Mouse (Mus musculus) intestine, postnatal 0 days (tissue): ENCODE measurements around the gene Slco2a1. TPM values are rescaled to one million over a fixed set of nuclear protein-coding genes. Genes with fewer than 3 reads are reported as not detected.
A peak's percentile ranks its signal among the peaks of the same experiment; 100 is the strongest.

Source experiments
- ATAC-seq: fragments of 200-750 bp; cut with Nextera tagmentation; 2 replicates; pipeline ENCODE4 v1.8.0; 2017; ENCODE audit warnings: mild to moderate bottlenecking, moderate TSS enrichment, moderate library complexity
- H3K27ac ChIP-seq: fragments of 300-500 bp; sonication (generic); 2 replicates; pipeline ENCODE4 v1.5.1; 2014; ENCODE audit warnings: mild to moderate bottlenecking, low read depth, low read length, moderate library complexity
- H3K27me3 ChIP-seq: fragments of 300-500 bp; sonication (generic); replicated peaks from 2 replicates; pipeline ENCODE4 v1.6.1; 2014; ENCODE audit warnings: low read length, mixed read lengths; ENCODE audit not compliant: control insufficient read depth, insufficient read depth
- H3K36me3 ChIP-seq: fragments of 300-500 bp; sonication (generic); 2 replicates; pipeline ENCODE4 v1.6.1; 2014; ENCODE audit warnings: mild to moderate bottlenecking, moderate library complexity; ENCODE audit not compliant: control insufficient read depth, insufficient read depth
- H3K4me1 ChIP-seq: fragments of 300-500 bp; sonication (generic); replicated peaks from 2 replicates; pipeline ENCODE4 v1.6.1; 2014; ENCODE audit warnings: antibody characterized with exemption, low read length, mixed read lengths; ENCODE audit not compliant: control insufficient read depth, insufficient read depth
- H3K4me2 ChIP-seq: fragments of 300-500 bp; sonication (generic); replicated peaks from 2 replicates; pipeline ENCODE4 v1.6.1; 2014; ENCODE audit warnings: low read depth, mild to moderate bottlenecking, moderate library complexity
- H3K4me3 ChIP-seq: fragments of 300-500 bp; sonication (generic); 2 replicates; pipeline ENCODE4 v1.5.1; 2014; ENCODE audit warnings: low read depth, low read length
- H3K9ac ChIP-seq: fragments of 300-500 bp; sonication (generic); 2 replicates; pipeline ENCODE4 v1.6.1; 2014; ENCODE audit warnings: mild to moderate bottlenecking, low read depth, low read length
- H3K9me3 ChIP-seq: fragments of 300-500 bp; sonication (generic); 2 replicates; pipeline ENCODE4 v1.6.1; 2016; ENCODE audit warnings: mixed run types; ENCODE audit not compliant: control insufficient read depth
- CTCF ChIP-seq: sonication (generic); IDR thresholded peaks from 2 replicates; pipeline ENCODE4 v1.5.1; 2016; ENCODE audit warnings: low read depth, mild to moderate bottlenecking, control low read depth, antibody characterized with exemption, moderate library complexity
- WGBS: fragments of 180-500 bp; shearing (Covaris S2); extraction: QIAGEN DNeasy Blood & Tissue Kit; methylation state at CpG from one replicate; pipeline ENCODE4 v1.1.7; 2014; 5-methylcytosine and 5-hydroxymethylcytosine counted together
- polyA plus RNA-seq: library from polyadenylated mRNA; unstranded; fragments of >200 nt; fragmentation: Nextera tagmentation; extraction: Ambion mirVana; gene quantifications from 2 replicates; pipeline ENCODE4 v1.2.1, GENCODE M21; 2015

The Slco2a1 gene
- polyA plus RNA-seq, 1 experiment from 2014 or later, result 45.9 TPM

DNA sequence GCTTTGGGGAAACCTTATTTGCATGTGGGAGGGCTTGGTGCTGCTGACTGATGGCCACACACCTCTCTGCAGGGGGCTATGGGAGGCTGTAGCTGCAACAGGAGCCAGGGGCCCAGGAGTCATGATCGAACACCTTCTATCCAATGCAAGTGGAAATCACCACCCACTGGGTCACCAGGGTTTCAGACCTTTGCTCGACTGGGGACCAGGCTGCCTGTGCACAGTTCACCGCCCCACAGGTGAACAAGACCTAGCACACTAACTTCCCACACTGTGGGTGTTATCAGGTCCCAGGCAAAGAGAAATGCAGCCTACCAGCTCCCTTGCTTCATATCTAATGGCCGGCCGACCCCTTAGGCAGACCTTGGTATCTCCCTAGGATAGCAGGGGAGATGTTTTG lies 8.1 kb upstream of the Slco2a1 start:
- Histone ChIP-seq H3K4me1 (no peaks in the 10 kb centered on the region; the same call in 1 of the 2 replicates), H3K9ac (no peak overlapping the region), H3K27ac (no peak overlapping the region), H3K4me3 (no peak overlapping the region), H3K4me2 (no peak overlapping the region), H3K27me3 (no peaks in the 10 kb centered on the region), H3K36me3 (no peaks in the 10 kb centered on the region), H3K9me3 (no peaks in the 10 kb centered on the region)
- 65% methylated on average over 5 of the region's 5 CpGs for WGBS
- ATAC-seq, result peak; percentile 52; the same call in 1 of the 2 replicates
- TF ChIP-seq CTCF, result no peak

DNA sequence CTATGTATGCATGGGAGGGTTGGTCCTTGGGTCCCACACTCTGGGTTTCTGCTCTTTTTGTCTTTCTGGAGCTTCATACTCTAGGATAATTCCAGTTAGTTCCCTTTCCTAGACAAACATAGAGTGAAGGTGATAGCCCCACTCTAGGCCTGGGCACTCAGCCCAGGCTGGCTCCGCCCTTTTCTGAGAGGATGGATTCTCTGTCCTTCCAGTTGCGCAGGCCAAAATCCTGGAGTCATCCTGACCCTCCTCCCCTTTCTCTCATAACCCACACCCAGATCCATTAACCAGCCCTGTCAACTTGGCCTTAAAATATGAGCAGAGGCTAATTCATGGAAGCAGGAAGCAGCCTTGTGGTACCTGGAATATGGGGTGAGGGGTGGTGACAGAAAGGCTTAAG lies 6.7 kb upstream of the Slco2a1 start:
- no peak for TF ChIP-seq CTCF
- Histone ChIP-seq H3K27me3 (no peaks in the 10 kb centered on the region), H3K27ac (no peak overlapping the region), H3K36me3 (no peaks in the 10 kb centered on the region), H3K9me3 (no peaks in the 10 kb centered on the region), H3K4me2 (no peak overlapping the region), H3K4me3 (no peak overlapping the region), H3K9ac (no peak overlapping the region), H3K4me1 (no peaks in the 10 kb centered on the region; the same call in 1 of the 2 replicates)
- 90% methylated on average over 2 of the region's 2 CpGs for WGBS
- no peak for ATAC-seq

DNA sequence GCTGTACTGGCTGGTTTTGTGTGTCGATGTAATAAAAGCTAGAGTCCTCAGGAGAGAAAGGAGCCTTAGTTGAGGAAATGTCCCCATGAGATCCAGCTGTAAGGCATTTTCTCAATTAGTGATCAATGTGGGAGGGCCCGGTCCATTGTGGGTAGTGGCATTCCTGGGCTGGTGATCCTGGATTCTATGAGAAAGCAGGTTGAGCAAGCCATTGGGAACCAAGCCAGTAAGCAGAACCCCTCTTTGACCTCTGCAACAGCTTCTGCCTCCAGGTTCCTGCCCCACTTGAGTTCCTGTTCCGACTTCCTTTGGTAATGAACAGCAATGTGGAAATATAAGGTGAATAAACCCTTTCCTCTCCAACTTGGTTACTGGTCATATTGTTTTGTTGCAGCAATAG lies 6.1 kb upstream of the Slco2a1 start:
- ATAC-seq, result no peak
- no peaks in the 10 kb centered on the region for H3K27me3 ChIP-seq
- 81% methylated on average over 3 of the region's 3 CpGs for WGBS
- H3K9me3 ChIP-seq, result no peaks in the 10 kb centered on the region
- no peak overlapping the region for H3K9ac ChIP-seq
- H3K4me3 ChIP-seq, result no peak overlapping the region
- H3K4me1 ChIP-seq, result no peaks in the 10 kb centered on the region; the same call in 1 of the 2 replicates
- no peak overlapping the region for H3K4me2 ChIP-seq
- H3K27ac ChIP-seq, result no peak overlapping the region
- H3K36me3 ChIP-seq, result no peaks in the 10 kb centered on the region
- no peak for TF ChIP-seq CTCF

DNA sequence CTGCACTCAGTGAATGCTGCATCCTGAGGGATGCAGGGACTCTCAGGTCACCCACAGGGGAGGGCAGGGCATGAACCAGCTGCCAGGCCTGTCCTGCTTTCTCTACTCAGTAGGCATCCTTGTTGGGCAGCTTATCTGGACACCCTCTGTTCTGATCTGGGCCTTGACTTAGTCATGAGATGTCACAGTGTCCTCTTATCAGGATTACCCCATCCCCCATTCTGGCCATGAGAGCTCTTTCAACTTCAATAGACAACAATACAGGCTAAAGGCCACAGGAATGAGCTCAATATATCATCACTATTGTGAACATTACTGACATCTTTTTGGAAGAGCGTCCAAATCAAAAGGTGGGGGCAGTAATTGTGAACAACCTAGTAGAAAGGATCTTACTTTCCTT lies 3.4 kb upstream of the Slco2a1 start:
- TF ChIP-seq CTCF, result no peak
- H3K27ac ChIP-seq, result no peak overlapping the region
- H3K4me1 ChIP-seq, result no peaks in the 10 kb centered on the region; the same call in 1 of the 2 replicates
- ATAC-seq, result no peak
- no peaks in the 10 kb centered on the region for H3K27me3 ChIP-seq
- H3K4me2 ChIP-seq, result no peak overlapping the region
- no peak overlapping the region for H3K9ac ChIP-seq
- no peaks in the 10 kb centered on the region for H3K36me3 ChIP-seq
- WGBS, result 70% methylated on average over 1 of the region's 1 CpGs
- H3K9me3 ChIP-seq, result no peaks in the 10 kb centered on the region
- no peak overlapping the region for H3K4me3 ChIP-seq

DNA sequence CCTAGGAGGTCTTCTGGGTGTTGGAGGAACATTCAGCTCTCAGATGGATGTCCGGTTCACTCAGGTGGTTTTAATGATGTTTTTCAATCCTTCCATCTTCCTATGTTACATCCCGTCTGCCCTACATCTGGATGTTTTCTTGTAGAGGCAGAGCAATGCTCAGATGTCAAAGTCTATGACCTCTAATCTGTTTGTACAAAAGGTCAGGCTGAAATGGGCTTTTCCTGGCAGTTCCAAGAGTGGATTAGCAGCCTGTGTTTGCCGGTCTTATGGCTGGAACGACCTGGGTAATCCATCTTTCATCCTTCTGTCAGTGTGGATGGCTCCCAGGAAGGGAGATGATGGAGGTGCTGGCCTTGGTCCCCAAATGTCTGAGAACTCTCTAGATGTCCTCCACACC lies 2.6 kb upstream of the Slco2a1 start:
- Histone ChIP-seq H3K4me2 (no peak overlapping the region), H3K4me3 (no peak overlapping the region), H3K4me1 (no peaks in the 10 kb centered on the region), H3K27me3 (no peaks in the 10 kb centered on the region), H3K9me3 (no peaks in the 10 kb centered on the region), H3K36me3 (no peaks in the 10 kb centered on the region), H3K9ac (no peak overlapping the region), H3K27ac (no peak overlapping the region)
- ATAC-seq, result no peak
- no peak for TF ChIP-seq CTCF
- WGBS, result 36% methylated on average over 4 of the region's 4 CpGs

DNA sequence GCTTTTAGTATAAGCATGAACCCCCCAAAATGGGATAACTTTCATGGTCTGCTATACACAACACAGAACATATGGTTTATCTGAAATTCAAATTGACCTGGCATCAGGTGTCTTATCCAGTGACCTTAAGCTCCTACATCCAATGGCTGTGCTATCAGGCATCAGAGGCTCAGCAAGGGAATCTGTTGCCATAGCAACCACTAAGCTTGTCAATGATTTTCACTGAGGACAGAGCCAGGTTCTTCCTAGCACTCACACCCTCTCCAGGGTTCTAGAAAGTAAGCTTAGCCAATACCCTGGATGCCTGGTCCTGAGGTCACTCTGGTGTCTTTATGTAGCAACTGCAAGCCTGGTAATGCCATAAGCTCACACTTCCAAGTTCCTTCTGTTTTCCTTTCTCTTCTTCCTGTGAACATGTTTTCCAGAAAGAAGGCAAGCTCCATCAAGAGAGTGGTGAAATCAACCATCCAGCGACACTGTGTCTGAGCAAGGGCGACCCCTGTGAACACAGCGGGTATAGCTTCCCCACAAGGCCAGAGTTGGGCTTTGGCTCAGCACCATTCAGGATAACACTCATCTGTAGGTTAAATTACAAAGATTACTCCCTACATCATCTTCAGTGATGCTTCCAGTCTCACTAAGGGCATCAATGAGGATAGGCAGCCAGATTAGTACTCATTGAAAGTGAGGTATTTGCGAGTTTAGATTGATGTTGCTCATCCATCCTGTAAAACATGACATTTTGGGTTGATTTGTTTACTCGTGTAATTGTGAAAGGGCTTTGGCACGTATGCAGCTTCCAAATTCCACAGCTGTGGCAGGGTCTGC lies 2.0 kb downstream of the Slco2a1 start:
- peak; percentile 52 for TF ChIP-seq CTCF
- ATAC-seq, result no peak
- Histone ChIP-seq H3K36me3 (no peaks in the 10 kb centered on the region), H3K9ac (no peak overlapping the region), H3K4me3 (no peak overlapping the region), H3K4me1 (no peaks in the 10 kb centered on the region; the same call in 1 of the 2 replicates), H3K27me3 (no peaks in the 10 kb centered on the region), H3K4me2 (no peak overlapping the region), H3K27ac (no peak overlapping the region), H3K9me3 (no peaks in the 10 kb centered on the region)
- WGBS, result 51% methylated on average over 6 of the region's 6 CpGs
